Mouse (Mus musculus): Measurements from ENCODE around the gene Acvr2b. TPM values are rescaled to one million over a fixed set of nuclear protein-coding genes. Genes with fewer than 3 reads are reported as not detected.
A peak's percentile ranks its signal among the peaks of the same experiment; 100 is the strongest.

Acvr2b gene
- total and polyA plus RNA-seq, 2 experiments from 2014 or later = 32.1 to 35.6 TPM

- Histone ChIP-seq H3K4me2 (ENCODE audit: low read depth, low read length, poor library complexity, severe bottlenecking) (peak within 1 kb of the TSS; percentile 66), H3K27me3 (ENCODE audit: insufficient read depth, low read length) (no peaks in the 10 kb centered on the region), H3K9ac (replicated peaks; ENCODE audit: low read length, poor library complexity, severe bottlenecking) (peak within 1 kb of the TSS; percentile 89), H3K27ac (ENCODE audit: low read depth, low read length) (peak within 1 kb of the TSS; percentile 89), H3K36me3 (ENCODE audit: insufficient read depth, low read length) (peaks cover 32% of the 10 kb centered on the region), H3K4me1 (ENCODE audit: insufficient read depth, low read length) (peaks cover 4% of the 10 kb centered on the region; the same call in 1 of the 2 replicates), H3K9me3 (ENCODE audit: low read length) (no peaks in the 10 kb centered on the region), H3K4me3 (ENCODE audit: low read depth, low read length) (peak within 1 kb of the TSS; percentile 79)
- ATAC-seq (ENCODE audit: low FRiP score) = peak; percentile 93
- 0% methylated on average over 50 of the region's 52 CpGs for WGBS
- peak; percentile 98 for DNase-seq (ENCODE audit: low spot score)
- peak; percentile 94 for TF ChIP-seq CTCF (IDR thresholded peaks at IDR 0.05)
Measured at GRCm38 (mm10) chr9:119444738-119445429, 43.0 kb downstream of the Acvr2b start, which contains the start of gene Exog. Gene Exog (plus strand): TSS chr9:119444943.

DNA sequence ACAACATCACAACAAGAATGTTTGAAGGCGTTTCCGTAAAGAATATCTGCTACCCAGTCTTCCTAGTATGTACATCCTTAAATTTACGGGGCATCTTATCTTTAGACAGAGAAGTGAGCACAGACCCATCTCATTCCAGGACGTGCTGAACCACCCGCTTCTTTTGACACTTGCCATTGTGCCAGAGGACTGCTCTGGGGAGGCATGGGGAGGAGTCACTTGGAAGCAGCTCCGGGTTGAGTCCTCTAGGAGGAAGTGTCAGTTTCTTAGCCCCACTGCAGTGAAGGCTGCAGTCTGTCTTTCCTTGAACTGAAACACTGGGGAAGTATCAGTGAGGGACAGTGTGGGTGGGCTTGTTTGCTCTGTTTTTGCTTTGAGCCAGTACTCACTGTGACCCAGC lies 43.8 kb downstream of the Acvr2b start:
- 37% methylated on average over 6 of the region's 6 CpGs for WGBS

DNA sequence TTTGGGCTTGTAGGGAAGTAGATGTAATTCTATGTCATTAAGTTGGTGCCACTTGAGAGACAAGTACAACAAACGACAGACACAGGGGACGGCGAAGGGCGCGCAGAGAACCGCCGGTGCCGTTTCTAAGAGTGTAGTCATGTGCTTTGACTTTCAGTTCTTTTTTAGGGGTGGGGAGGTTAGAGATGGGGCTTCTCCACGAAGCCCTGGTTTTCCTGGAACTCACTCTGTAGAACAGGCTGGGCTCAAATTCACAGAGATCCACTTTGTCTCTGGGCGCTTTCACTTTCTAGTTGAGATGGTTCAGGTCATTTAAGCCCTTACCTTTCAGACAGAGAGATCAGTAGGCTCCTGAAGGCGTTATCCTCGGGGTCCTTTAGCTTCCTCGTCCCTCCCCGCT lies 54.0 kb downstream of the Acvr2b start:
- DNase-seq (ENCODE audit: low spot score) (no peak), ATAC-seq (ENCODE audit: low FRiP score) (no peak)
- 92% methylated on average over 14 of the region's 14 CpGs for WGBS
- Histone ChIP-seq H3K4me1 (ENCODE audit: insufficient read depth, low read length) (no peaks in the 10 kb centered on the region), H3K9me3 (ENCODE audit: low read length) (no peaks in the 10 kb centered on the region), H3K9ac (replicated peaks; ENCODE audit: low read length, poor library complexity, severe bottlenecking) (no peak overlapping the region), H3K27ac (ENCODE audit: low read depth, low read length) (no peak overlapping the region), H3K4me2 (ENCODE audit: low read depth, low read length, poor library complexity, severe bottlenecking) (no peak overlapping the region), H3K36me3 (ENCODE audit: insufficient read depth, low read length) (peaks cover 22% of the 10 kb centered on the region), H3K4me3 (ENCODE audit: low read depth, low read length) (no peak overlapping the region), H3K27me3 (ENCODE audit: insufficient read depth, low read length) (no peaks in the 10 kb centered on the region)
- no peak for TF ChIP-seq CTCF (IDR thresholded peaks at IDR 0.05)

More for the DNA sequence above, 43.8 kb downstream of the Acvr2b start:
- no peaks in the 10 kb centered on the region for H3K27me3 ChIP-seq (ENCODE audit: insufficient read depth, low read length)
- ATAC-seq (ENCODE audit: low FRiP score) = no peak
- DNase-seq (ENCODE audit: low spot score) = no peak
- H3K4me1 ChIP-seq (ENCODE audit: insufficient read depth, low read length) = peaks cover 4% of the 10 kb centered on the region; the same call in 1 of the 2 replicates
- H3K9ac ChIP-seq (replicated peaks; ENCODE audit: low read length, poor library complexity, severe bottlenecking) = peak overlapping the region; percentile 89
- H3K4me3 ChIP-seq (ENCODE audit: low read depth, low read length) = peak overlapping the region; percentile 79
- H3K36me3 ChIP-seq (ENCODE audit: insufficient read depth, low read length) = peaks cover 39% of the 10 kb centered on the region
- H3K27ac ChIP-seq (ENCODE audit: low read depth, low read length) = no peak overlapping the region
- H3K9me3 ChIP-seq (ENCODE audit: low read length) = no peaks in the 10 kb centered on the region
- peak overlapping the region; percentile 66 for H3K4me2 ChIP-seq (ENCODE audit: low read depth, low read length, poor library complexity, severe bottlenecking)
- no peak for TF ChIP-seq CTCF (IDR thresholded peaks at IDR 0.05)

DNA sequence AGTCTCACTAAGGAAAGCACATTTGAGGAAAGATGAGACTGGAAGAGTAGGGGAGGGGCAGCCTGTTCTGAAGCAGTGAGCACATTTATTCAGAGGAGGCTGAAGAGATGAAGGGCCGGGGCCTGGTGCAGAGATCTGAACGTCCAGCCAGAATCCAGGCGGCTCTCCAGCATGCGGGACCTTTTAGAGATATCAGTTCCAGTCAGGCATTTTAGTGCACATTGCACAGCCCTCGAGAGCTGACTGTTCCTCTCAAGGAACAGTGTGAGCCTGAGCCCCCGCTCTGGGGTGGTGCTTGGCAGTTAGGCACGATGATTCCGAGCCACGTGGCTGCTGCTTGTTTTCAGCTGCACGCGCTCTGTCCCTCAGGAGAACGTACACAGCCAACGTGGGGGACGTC lies 55.2 kb downstream of the Acvr2b start:
- Histone ChIP-seq H3K9ac (replicated peaks; ENCODE audit: low read length, poor library complexity, severe bottlenecking) (no peak overlapping the region), H3K27ac (ENCODE audit: low read depth, low read length) (no peak overlapping the region), H3K4me2 (ENCODE audit: low read depth, low read length, poor library complexity, severe bottlenecking) (no peak overlapping the region), H3K4me3 (ENCODE audit: low read depth, low read length) (no peak overlapping the region), H3K9me3 (ENCODE audit: low read length) (no peaks in the 10 kb centered on the region), H3K36me3 (ENCODE audit: insufficient read depth, low read length) (peaks cover 23% of the 10 kb centered on the region), H3K4me1 (ENCODE audit: insufficient read depth, low read length) (no peaks in the 10 kb centered on the region), H3K27me3 (ENCODE audit: insufficient read depth, low read length) (no peaks in the 10 kb centered on the region)
- DNase-seq (ENCODE audit: low spot score) = no peak
- ATAC-seq (ENCODE audit: low FRiP score) = no peak
- 88% methylated on average over 14 of the region's 14 CpGs for WGBS
- TF ChIP-seq CTCF (IDR thresholded peaks at IDR 0.05) = no peak

GRCm38 (mm10) chr9:119460410-119460809 lies 58.5 kb downstream of the Acvr2b start:
- Histone ChIP-seq H3K27ac (ENCODE audit: low read depth, low read length) (no peak overlapping the region), H3K4me1 (ENCODE audit: insufficient read depth, low read length) (no peaks in the 10 kb centered on the region), H3K36me3 (ENCODE audit: insufficient read depth, low read length) (peaks cover 47% of the 10 kb centered on the region), H3K9ac (replicated peaks; ENCODE audit: low read length, poor library complexity, severe bottlenecking) (no peak overlapping the region), H3K4me3 (ENCODE audit: low read depth, low read length) (no peak overlapping the region), H3K9me3 (ENCODE audit: low read length) (no peaks in the 10 kb centered on the region), H3K4me2 (ENCODE audit: low read depth, low read length, poor library complexity, severe bottlenecking) (no peak overlapping the region), H3K27me3 (ENCODE audit: insufficient read depth, low read length) (no peaks in the 10 kb centered on the region)
- 46% methylated on average over 8 of the region's 8 CpGs for WGBS
- ATAC-seq (ENCODE audit: low FRiP score) = no peak
- peak; percentile 98 for TF ChIP-seq CTCF (IDR thresholded peaks at IDR 0.05)
- peak; percentile 84 for DNase-seq (ENCODE audit: low spot score)

DNA sequence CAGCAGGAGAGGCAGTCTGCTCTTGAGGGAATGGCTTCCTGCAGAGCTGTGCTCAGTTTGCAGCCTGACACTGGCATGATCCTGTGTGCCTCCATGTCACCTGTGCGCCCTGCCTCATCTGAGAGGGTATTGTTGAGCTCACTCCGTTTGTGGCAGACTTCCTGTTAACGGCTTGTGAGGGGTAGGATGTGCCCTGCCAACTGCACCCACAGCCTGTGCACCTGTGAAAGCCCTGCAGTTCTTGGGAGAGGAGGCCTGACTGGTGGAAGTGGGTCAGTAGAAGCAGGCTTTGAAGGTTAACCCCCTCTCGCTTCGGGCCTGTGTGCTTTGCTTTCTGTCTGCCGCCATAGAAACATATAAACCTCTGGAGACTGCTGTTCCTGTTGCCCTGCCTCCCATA lies 63.1 kb downstream of the Acvr2b start:
- Histone ChIP-seq H3K27ac (ENCODE audit: low read depth, low read length) (no peak overlapping the region), H3K9ac (replicated peaks; ENCODE audit: low read length, poor library complexity, severe bottlenecking) (no peak overlapping the region), H3K4me3 (ENCODE audit: low read depth, low read length) (no peak overlapping the region), H3K36me3 (ENCODE audit: insufficient read depth, low read length) (peaks cover 52% of the 10 kb centered on the region), H3K27me3 (ENCODE audit: insufficient read depth, low read length) (no peaks in the 10 kb centered on the region), H3K4me2 (ENCODE audit: low read depth, low read length, poor library complexity, severe bottlenecking) (no peak overlapping the region), H3K9me3 (ENCODE audit: low read length) (no peaks in the 10 kb centered on the region), H3K4me1 (ENCODE audit: insufficient read depth, low read length) (no peaks in the 10 kb centered on the region)
- WGBS = 79% methylated on average over 6 of the region's 6 CpGs
- TF ChIP-seq CTCF (IDR thresholded peaks at IDR 0.05) = no peak
- DNase-seq (ENCODE audit: low spot score) = no peak
- no peak for ATAC-seq (ENCODE audit: low FRiP score)
